12 mouse cellular contexts compared by ENCODE assay signal in the genomic region with DNA sequence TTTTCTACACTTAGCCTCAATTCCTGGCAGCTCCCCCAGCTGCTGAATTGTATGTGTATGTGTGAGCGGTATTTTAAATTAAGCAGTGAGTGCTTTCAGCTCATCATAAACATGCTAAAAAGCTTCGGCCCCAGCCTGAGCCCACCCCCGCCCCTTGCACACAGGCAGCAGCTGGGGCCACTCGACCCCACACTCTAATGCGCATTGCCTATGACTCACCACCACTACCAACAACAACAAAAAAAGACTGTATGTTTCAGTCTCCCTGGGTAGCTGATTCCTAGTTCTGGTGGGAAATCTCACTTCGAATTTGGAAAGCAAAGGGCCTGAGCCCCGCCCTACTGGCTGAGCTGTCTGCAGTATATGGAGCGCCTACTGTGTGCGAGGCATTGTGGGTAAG. TPM values are rescaled to one million over a fixed set of nuclear protein-coding genes. Genes with fewer than 3 reads are reported as not detected.
DNase-seq lines count a peak whose midpoint lies in the region; ATAC-seq and TF ChIP-seq lines count a peak whose summit lies in the region.
"Had no signal": no experiment of that assay in that cellular context is flagged by ENCODE, and none has a peak within 500 bp of the region (broad histone marks: within the 10 kb centered on the region; RNA-seq: fewer than 3 reads in every experiment).

No protein-coding gene starts in this region.

- no peak overlapping the region for H3K9ac ChIP-seq in hindbrain, postnatal 0 days (replicated peaks; ENCODE audit: low read length)
- no peak overlapping the region for H3K9ac ChIP-seq in hindbrain, embryonic 12.5 days
- no peak overlapping the region for H3K9ac ChIP-seq in neural tube, embryonic 14.5 days (replicated peaks; ENCODE audit: low read depth, low read length)
- no peak overlapping the region for H3K9ac ChIP-seq in neural tube, embryonic 15.5 days (replicated peaks)
- no peak overlapping the region for H3K9ac ChIP-seq in intestine, postnatal 0 days (ENCODE audit: low read depth, low read length)
- H3K9ac ChIP-seq: midbrain, embryonic 15.5 days had no signal

- H3K4me1 ChIP-seq in hindbrain, postnatal 0 days (ENCODE audit: insufficient read depth, low read length): no peaks in the 10 kb centered on the region
- no peaks in the 10 kb centered on the region for H3K4me1 ChIP-seq in hindbrain, embryonic 12.5 days
- H3K4me1 ChIP-seq in neural tube, embryonic 14.5 days (ENCODE audit: control insufficient read depth, insufficient read depth, low read length): no peaks in the 10 kb centered on the region
- H3K4me1 ChIP-seq in neural tube, embryonic 15.5 days: no peaks in the 10 kb centered on the region; the same call in 1 of the 2 replicates
- no peaks in the 10 kb centered on the region for H3K4me1 ChIP-seq in intestine, postnatal 0 days (replicated peaks; ENCODE audit: control insufficient read depth, insufficient read depth, low read length)
- H3K4me1 ChIP-seq: midbrain, embryonic 15.5 days had no signal

- H3K27me3 ChIP-seq in hindbrain, postnatal 0 days (ENCODE audit: insufficient read depth, low read length): no peaks in the 10 kb centered on the region
- H3K27me3 ChIP-seq in hindbrain, embryonic 12.5 days: peaks cover 4% of the 10 kb centered on the region; the same call in 1 of the 2 replicates
- no peaks in the 10 kb centered on the region for H3K27me3 ChIP-seq in neural tube, embryonic 14.5 days (ENCODE audit: control insufficient read depth, insufficient read depth, low read length)
- H3K27me3 ChIP-seq in neural tube, embryonic 15.5 days (replicated peaks): peaks cover 14% of the 10 kb centered on the region; the same call in 1 of the 2 replicates
- H3K27me3 ChIP-seq in intestine, postnatal 0 days (replicated peaks; ENCODE audit: control insufficient read depth, insufficient read depth, low read length): no peaks in the 10 kb centered on the region

- WGBS in hindbrain, postnatal 0 days: 76% methylated on average over 9 of the region's 9 CpGs
- WGBS in hindbrain, embryonic 12.5 days: 75% methylated on average over 9 of the region's 9 CpGs
- WGBS in neural tube, embryonic 14.5 days: 73% methylated on average over 9 of the region's 9 CpGs
- 63% methylated on average over 9 of the region's 9 CpGs for WGBS in neural tube, embryonic 15.5 days
- WGBS in intestine, postnatal 0 days: 65% methylated on average over 9 of the region's 9 CpGs

- TF ChIP-seq CTCF in hindbrain, postnatal 0 days (IDR thresholded peaks at IDR 0.05; ENCODE audit: low read depth): no peak
- no peak for TF ChIP-seq CTCF in intestine, postnatal 0 days (IDR thresholded peaks at IDR 0.05; ENCODE audit: low read depth)

- peak; percentile 51; the same call in 1 of the 2 replicates for ATAC-seq in hindbrain, postnatal 0 days
- ATAC-seq in hindbrain, embryonic 12.5 days (ENCODE audit: low FRiP score): no peak
- 0 out of 2 replicates have a peak, but pooled peaks have one; percentile 24 for ATAC-seq in neural tube, embryonic 14.5 days (ENCODE audit: low read depth)
- no peak for ATAC-seq in neural tube, embryonic 15.5 days (ENCODE audit: low FRiP score)
- ATAC-seq in intestine, postnatal 0 days: 0 out of 2 replicates have a peak, but pooled peaks have one; percentile 33
- ATAC-seq: midbrain, embryonic 15.5 days had no signal

- no peak overlapping the region for H3K27ac ChIP-seq in hindbrain, postnatal 0 days
- H3K27ac ChIP-seq in hindbrain, embryonic 12.5 days: no peak overlapping the region
- no peak overlapping the region for H3K27ac ChIP-seq in neural tube, embryonic 14.5 days (ENCODE audit: low read depth, low read length)
- no peak overlapping the region for H3K27ac ChIP-seq in neural tube, embryonic 15.5 days (replicated peaks)
- no peak overlapping the region for H3K27ac ChIP-seq in intestine, postnatal 0 days (ENCODE audit: low read depth, low read length)
- H3K27ac ChIP-seq: midbrain, embryonic 15.5 days had no signal

- H3K4me3 ChIP-seq in hindbrain, postnatal 0 days (ENCODE audit: low read length): no peak overlapping the region
- no peak overlapping the region for H3K4me3 ChIP-seq in hindbrain, embryonic 12.5 days
- no peak overlapping the region for H3K4me3 ChIP-seq in neural tube, embryonic 14.5 days (ENCODE audit: low read depth, low read length)
- H3K4me3 ChIP-seq in neural tube, embryonic 15.5 days (replicated peaks): no peak overlapping the region
- no peak overlapping the region for H3K4me3 ChIP-seq in intestine, postnatal 0 days (ENCODE audit: low read depth, low read length)
- H3K4me3 ChIP-seq: midbrain, embryonic 15.5 days had no signal

- no peak for DNase-seq in hindbrain, postnatal 0 days (ENCODE audit: low spot score)
- DNase-seq in cerebellum, adult 9-11 months: no peak
- DNase-seq in kidney, postnatal 36 days: no peak
- DNase-seq: kidney, postnatal 14 days had no signal

- no peaks in the 10 kb centered on the region for H3K9me3 ChIP-seq in hindbrain, postnatal 0 days (ENCODE audit: low read length)
- no peaks in the 10 kb centered on the region for H3K9me3 ChIP-seq in hindbrain, embryonic 12.5 days (replicated peaks)
- no peaks in the 10 kb centered on the region for H3K9me3 ChIP-seq in neural tube, embryonic 14.5 days (ENCODE audit: control insufficient read depth, low read length)
- no peaks in the 10 kb centered on the region for H3K9me3 ChIP-seq in neural tube, embryonic 15.5 days (replicated peaks)
- H3K9me3 ChIP-seq in intestine, postnatal 0 days (ENCODE audit: control insufficient read depth): no peaks in the 10 kb centered on the region
- H3K9me3 ChIP-seq: G1E; midbrain, embryonic 15.5 days had no signal

- no peak overlapping the region for H3K4me2 ChIP-seq in hindbrain, postnatal 0 days (ENCODE audit: low read depth, low read length)
- H3K4me2 ChIP-seq in hindbrain, embryonic 12.5 days (replicated peaks): no peak overlapping the region
- no peak overlapping the region for H3K4me2 ChIP-seq in neural tube, embryonic 14.5 days (ENCODE audit: low read depth, low read length)
- H3K4me2 ChIP-seq in neural tube, embryonic 15.5 days: no peak overlapping the region
- no peak overlapping the region for H3K4me2 ChIP-seq in intestine, postnatal 0 days (replicated peaks; ENCODE audit: low read depth)
- H3K4me2 ChIP-seq: heart, embryonic 11.5 days; liver, embryonic 11.5 days; midbrain, embryonic 15.5 days had no signal

- H3K36me3 ChIP-seq in hindbrain, postnatal 0 days (ENCODE audit: insufficient read depth, low read length): no peaks in the 10 kb centered on the region
- no peaks in the 10 kb centered on the region for H3K36me3 ChIP-seq in hindbrain, embryonic 12.5 days
- no peaks in the 10 kb centered on the region for H3K36me3 ChIP-seq in neural tube, embryonic 14.5 days (ENCODE audit: control insufficient read depth, insufficient read depth, low read length)
- no peaks in the 10 kb centered on the region for H3K36me3 ChIP-seq in neural tube, embryonic 15.5 days
- no peaks in the 10 kb centered on the region for H3K36me3 ChIP-seq in intestine, postnatal 0 days (ENCODE audit: control insufficient read depth, insufficient read depth)
- H3K36me3 ChIP-seq: G1E; midbrain, embryonic 15.5 days had no signal

RNA-seq across cellular contexts. Expression of a gene that starts 35.1 kb away (rescaled TPM):
- 3.7 TPM in 2 replicates for total RNA-seq in hindbrain, postnatal 0 days (2014; rRNA removed)
- polyA plus RNA-seq in hindbrain, postnatal 0 days (2015; fragmentation: Nextera tagmentation; extraction: Ambion mirVana): 0.69 and 0.81 TPM in 2 replicates
- polyA plus RNA-seq in hindbrain, embryonic 12.5 days (2016; fragmentation: Nextera tagmentation; extraction: Ambion mirVana): 0.27 and 0.29 TPM in 2 replicates
- polyA plus RNA-seq in neural tube, embryonic 14.5 days (2014; fragmentation: Nextera tagmentation; extraction: Ambion mirVana): 0.99 and 1.0 TPM in 2 replicates
- polyA plus RNA-seq in neural tube, embryonic 15.5 days (2015; fragmentation: Nextera tagmentation; extraction: Ambion mirVana): 0.44 and 0.61 TPM in 2 replicates
- polyA plus RNA-seq in intestine, postnatal 0 days (2015; fragmentation: Nextera tagmentation; extraction: Ambion mirVana): 0.09 and 0.12 TPM in 2 replicates
- total RNA-seq: G1E had no signal
- polyA plus RNA-seq: G1E had no signal

Comparison
In these comparisons a context has a peak if more than half of its experiments do, and no peak if none do; other contexts are left out.
1. ATAC-seq: peak in hindbrain, postnatal 0 days (single experiment), neural tube, embryonic 14.5 days (single experiment) and intestine, postnatal 0 days (single experiment); none in hindbrain, embryonic 12.5 days (single experiment) and neural tube, embryonic 15.5 days (single experiment).